Mouse (Mus musculus) lung, postnatal 0 days (tissue): ENCODE results near the gene Des.

ENCODE experiments used
- CTCF ChIP-seq: IDR thresholded peaks from 2 replicates; pipeline ENCODE4 v1.5.1; 2016; ENCODE audit warnings: antibody characterized with exemption, mild to moderate bottlenecking
- EP300 ChIP-seq: IDR thresholded peaks from 2 replicates; pipeline ENCODE4 v1.6.1; 2016; ENCODE audit warnings: antibody characterized with exemption, mild to moderate bottlenecking, control low read depth

- TF ChIP-seq CTCF (no peak), EP300 (no peak)
Measured at GRCm38 (mm10) chr1:75374950-75375936, 15.1 kb downstream of the Des start, which contains the start of gene Speg.
